Mouse (Mus musculus): ENCODE measurements around the gene Igfals. TPM values are rescaled to one million over a fixed set of nuclear protein-coding genes. Genes with fewer than 3 reads are reported as not detected.

The Igfals gene
- polyA plus RNA-seq (2012; ENCODE audit: insufficient read depth, insufficient read length, missing spikeins), result 2.0 and 2.4 TPM in 2 replicates

- Histone ChIP-seq H3K4me1 (ENCODE audit: control insufficient read depth, insufficient read depth, insufficient read length, low read length) (no peaks in the 10 kb centered on the region), H3K4me3 (ENCODE audit: insufficient read depth, low read depth, low read length) (no peak within 1 kb of the TSS), H3K27ac (replicated peaks; ENCODE audit: low read depth, low read length) (no peak within 1 kb of the TSS)
Measured at GRCm38 (mm10) chr17:24865776-24866175, at the start of gene Igfals. TSS of gene Igfals (plus strand) at chr17:24865997.

DNA sequence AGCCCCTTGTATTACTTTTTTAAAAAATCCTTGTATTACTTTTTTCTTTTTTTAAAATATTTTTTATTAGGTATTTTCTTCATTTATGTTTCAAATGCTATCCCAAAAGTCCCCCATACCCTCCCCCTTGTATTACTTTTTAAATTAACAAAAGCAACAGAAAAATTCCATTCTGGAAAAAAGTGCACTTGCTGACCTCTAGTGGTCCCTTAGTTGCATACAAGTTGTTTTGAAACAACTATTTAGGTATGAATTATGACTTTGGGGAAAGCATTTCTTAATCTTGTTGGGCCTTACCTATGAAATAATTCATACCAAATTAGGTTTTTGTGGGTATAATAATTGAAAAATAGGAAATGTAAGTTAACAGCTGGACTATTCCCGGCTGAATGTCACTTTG is 48.3 kb upstream of the Igfals start:
- Histone ChIP-seq H3K4me1 (ENCODE audit: control insufficient read depth, insufficient read depth, insufficient read length, low read length) (no peaks in the 10 kb centered on the region), H3K4me3 (ENCODE audit: insufficient read depth, low read depth, low read length) (no peak overlapping the region), H3K27ac (replicated peaks; ENCODE audit: low read depth, low read length) (peak overlapping the region; percentile 59; the same call in 1 of the 2 replicates)

- Histone ChIP-seq H3K4me3 (ENCODE audit: insufficient read depth, low read depth, low read length) (no peak overlapping the region), H3K4me1 (ENCODE audit: control insufficient read depth, insufficient read depth, insufficient read length, low read length) (no peaks in the 10 kb centered on the region), H3K27ac (replicated peaks; ENCODE audit: low read depth, low read length) (peak overlapping the region; percentile 68)
Measured at GRCm38 (mm10) chr17:24818172-24818571, 47.6 kb upstream of the Igfals start.

DNA sequence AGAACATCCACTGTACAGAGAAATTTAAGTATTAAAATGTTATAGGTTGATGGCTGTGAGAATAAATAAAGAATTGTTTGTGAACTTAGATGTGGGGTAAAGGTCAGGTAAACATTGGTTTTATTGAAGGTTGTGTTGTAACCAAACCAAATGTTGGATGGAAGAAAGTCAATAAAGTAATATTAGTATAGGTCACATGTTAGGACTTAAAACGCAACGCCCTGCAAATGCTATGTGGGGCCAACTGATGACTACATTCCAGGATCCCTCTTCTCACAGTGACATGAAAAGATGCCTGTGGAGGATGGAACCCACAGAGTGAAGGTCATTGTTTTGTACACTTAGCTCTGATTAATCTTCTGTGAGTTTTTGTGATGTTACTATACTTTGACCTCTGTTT is 46.3 kb upstream of the Igfals start:
- Histone ChIP-seq H3K27ac (replicated peaks; ENCODE audit: low read depth, low read length) (no peak overlapping the region), H3K4me3 (ENCODE audit: insufficient read depth, low read depth, low read length) (no peak overlapping the region), H3K4me1 (ENCODE audit: control insufficient read depth, insufficient read depth, insufficient read length, low read length) (no peaks in the 10 kb centered on the region)

- no peak overlapping the region for H3K4me3 ChIP-seq (ENCODE audit: insufficient read depth, low read depth, low read length)
- 0 out of 2 replicates have a peak overlapping the region, but pooled peaks have one; percentile 23 for H3K27ac ChIP-seq (replicated peaks; ENCODE audit: low read depth, low read length)
- no peaks in the 10 kb centered on the region for H3K4me1 ChIP-seq (ENCODE audit: control insufficient read depth, insufficient read depth, insufficient read length, low read length)
Measured at GRCm38 (mm10) chr17:24821351-24822280, 44.2 kb upstream of the Igfals start.

DNA sequence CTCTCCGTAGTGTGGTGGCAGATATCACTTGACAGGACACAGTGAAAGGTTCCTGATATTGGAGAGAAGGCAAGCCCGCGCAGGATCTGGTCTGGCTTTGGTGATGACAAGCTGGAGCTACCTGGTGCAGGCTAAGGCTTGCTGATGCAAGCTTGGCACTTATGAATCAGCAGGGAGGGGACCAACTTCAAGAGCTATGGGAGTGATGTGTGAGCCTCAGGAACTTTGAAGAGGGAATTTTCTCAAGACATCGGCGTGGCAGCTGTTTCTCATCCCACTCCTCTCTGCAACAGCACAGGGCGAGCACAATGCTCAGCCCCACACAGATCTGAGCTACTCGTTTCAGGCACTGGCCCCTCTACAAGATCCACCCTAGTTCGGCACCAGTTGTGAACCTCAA is 26.0 kb upstream of the Igfals start, which contains the start of gene Hagh:
Hagh (plus strand) TSS at position 302 of the 400 bp plus-strand sequence.
- no peak within 1 kb of the TSS for H3K27ac ChIP-seq (replicated peaks; ENCODE audit: low read depth, low read length)
- H3K4me3 ChIP-seq (ENCODE audit: insufficient read depth, low read depth, low read length), result no peak within 1 kb of the TSS
- H3K4me1 ChIP-seq (ENCODE audit: control insufficient read depth, insufficient read depth, insufficient read length, low read length), result no peaks in the 10 kb centered on the region

DNA sequence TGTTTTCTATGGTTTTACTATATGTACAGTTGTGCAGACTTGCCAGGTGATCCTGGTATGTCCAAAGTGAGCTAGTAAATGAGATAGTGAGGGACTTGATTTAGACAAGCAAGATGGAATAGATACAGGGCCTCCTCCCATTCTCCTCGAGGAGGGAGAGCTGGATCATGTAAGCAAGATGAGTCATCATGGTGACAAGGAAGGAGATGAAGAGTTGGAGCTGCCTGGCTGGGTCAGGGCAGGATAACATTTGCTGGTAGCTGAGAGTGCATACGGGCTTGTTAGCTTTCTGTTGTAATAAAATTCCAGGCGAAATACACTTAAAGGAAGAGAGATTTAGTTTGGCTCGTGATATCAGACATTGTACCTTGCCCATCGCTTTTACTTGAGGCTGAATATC is 25.5 kb upstream of the Igfals start:
- Histone ChIP-seq H3K27ac (replicated peaks; ENCODE audit: low read depth, low read length) (no peak overlapping the region), H3K4me3 (ENCODE audit: insufficient read depth, low read depth, low read length) (no peak overlapping the region), H3K4me1 (ENCODE audit: control insufficient read depth, insufficient read depth, insufficient read length, low read length) (no peaks in the 10 kb centered on the region)

GRCm38 (mm10) chr17:24841133-24841532 is 24.7 kb upstream of the Igfals start:
- H3K4me3 ChIP-seq (ENCODE audit: insufficient read depth, low read depth, low read length), result no peak overlapping the region
- no peak overlapping the region for H3K27ac ChIP-seq (replicated peaks; ENCODE audit: low read depth, low read length)
- no peaks in the 10 kb centered on the region for H3K4me1 ChIP-seq (ENCODE audit: control insufficient read depth, insufficient read depth, insufficient read length, low read length)

- H3K27ac ChIP-seq (replicated peaks; ENCODE audit: low read depth, low read length), result no peak overlapping the region
- H3K4me1 ChIP-seq (ENCODE audit: control insufficient read depth, insufficient read depth, insufficient read length, low read length), result no peaks in the 10 kb centered on the region
- no peak overlapping the region for H3K4me3 ChIP-seq (ENCODE audit: insufficient read depth, low read depth, low read length)
Measured at GRCm38 (mm10) chr17:24842631-24843030, 23.2 kb upstream of the Igfals start.

DNA sequence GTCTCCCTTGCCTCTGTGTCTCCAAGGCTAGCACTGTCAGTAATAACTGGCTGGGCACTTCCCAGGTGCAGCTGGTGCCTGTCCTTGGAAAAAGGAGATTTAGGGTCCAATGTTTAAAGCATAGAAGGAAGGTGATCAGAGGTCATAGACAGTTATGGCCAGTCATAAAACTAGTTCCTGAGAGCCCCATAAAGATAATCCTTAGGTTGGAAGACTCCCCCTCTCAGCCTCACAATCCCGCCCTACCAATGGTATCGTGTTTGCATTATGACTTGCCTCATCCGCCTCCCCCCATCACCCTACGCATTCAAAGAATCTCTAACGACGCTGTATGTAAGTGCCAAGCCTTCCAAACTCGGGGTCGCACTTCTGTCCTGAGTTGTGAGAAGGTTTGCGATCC is 21.3 kb upstream of the Igfals start:
- Histone ChIP-seq H3K4me3 (ENCODE audit: insufficient read depth, low read depth, low read length) (no peak overlapping the region), H3K4me1 (ENCODE audit: control insufficient read depth, insufficient read depth, insufficient read length, low read length) (no peaks in the 10 kb centered on the region), H3K27ac (replicated peaks; ENCODE audit: low read depth, low read length) (no peak overlapping the region)

GRCm38 (mm10) chr17:24847386-24847785 is 18.4 kb upstream of the Igfals start:
- Histone ChIP-seq H3K4me3 (ENCODE audit: insufficient read depth, low read depth, low read length) (no peak overlapping the region), H3K4me1 (ENCODE audit: control insufficient read depth, insufficient read depth, insufficient read length, low read length) (no peaks in the 10 kb centered on the region), H3K27ac (replicated peaks; ENCODE audit: low read depth, low read length) (no peak overlapping the region)

DNA sequence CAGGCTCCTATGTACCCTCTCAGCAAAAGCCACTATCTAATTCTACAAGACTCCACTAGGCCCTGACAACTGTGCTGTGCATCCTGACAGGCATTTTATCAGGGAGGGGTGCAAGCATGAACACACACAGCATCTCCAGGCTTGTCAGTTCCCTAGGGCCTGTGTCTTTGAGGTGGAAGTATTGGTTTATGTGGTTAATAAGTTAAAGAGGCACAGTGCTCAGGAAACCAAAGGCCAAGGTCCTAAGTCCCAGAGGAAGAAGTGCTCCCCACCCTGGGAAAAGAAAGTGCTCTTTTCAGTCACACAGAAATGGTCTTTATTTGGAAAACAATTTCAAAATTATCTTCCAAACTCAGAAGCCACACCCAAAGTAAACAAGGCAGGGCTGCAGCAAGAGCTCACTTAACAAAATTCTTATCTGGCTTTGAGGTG is 17.2 kb upstream of the Igfals start:
- no peaks in the 10 kb centered on the region for H3K4me1 ChIP-seq (ENCODE audit: control insufficient read depth, insufficient read depth, insufficient read length, low read length)
- peak overlapping the region; percentile 56 for H3K27ac ChIP-seq (replicated peaks; ENCODE audit: low read depth, low read length)
- peak overlapping the region; percentile 54 for H3K4me3 ChIP-seq (ENCODE audit: insufficient read depth, low read depth, low read length)

DNA sequence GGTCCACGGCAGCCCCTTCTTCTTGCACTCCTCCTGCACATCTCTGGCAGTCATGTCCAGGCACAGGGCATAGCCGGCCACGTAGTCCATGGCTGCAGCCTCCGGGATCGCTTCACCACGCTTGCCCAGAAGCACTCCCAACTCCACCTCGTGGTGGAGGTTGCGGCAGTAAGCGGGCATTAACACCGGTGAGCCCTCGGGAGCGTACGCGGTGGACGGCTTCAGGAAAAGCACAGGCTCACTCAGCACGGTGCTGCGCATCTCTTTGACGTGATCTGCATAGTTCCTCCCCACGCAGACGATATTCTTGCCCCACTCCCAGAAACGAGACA is 16.1 kb upstream of the Igfals start:
- Histone ChIP-seq H3K27ac (replicated peaks; ENCODE audit: low read depth, low read length) (peak overlapping the region; percentile 96), H3K4me1 (ENCODE audit: control insufficient read depth, insufficient read depth, insufficient read length, low read length) (no peaks in the 10 kb centered on the region), H3K4me3 (ENCODE audit: insufficient read depth, low read depth, low read length) (peak overlapping the region; percentile 83)

GRCm38 (mm10) chr17:24850065-24850772 is 15.6 kb upstream of the Igfals start, which contains the start of gene Fahd1:
TSS of gene Fahd1 (minus strand) at chr17:24850364.
- Histone ChIP-seq H3K27ac (replicated peaks; ENCODE audit: low read depth, low read length) (peak within 1 kb of the TSS; percentile 96), H3K4me3 (ENCODE audit: insufficient read depth, low read depth, low read length) (peak within 1 kb of the TSS; percentile 90), H3K4me1 (ENCODE audit: control insufficient read depth, insufficient read depth, insufficient read length, low read length) (no peaks in the 10 kb centered on the region)

- H3K27ac ChIP-seq (replicated peaks; ENCODE audit: low read depth, low read length), result no peak overlapping the region
- H3K4me3 ChIP-seq (ENCODE audit: insufficient read depth, low read depth, low read length), result peak overlapping the region; percentile 90
- H3K4me1 ChIP-seq (ENCODE audit: control insufficient read depth, insufficient read depth, insufficient read length, low read length), result no peaks in the 10 kb centered on the region
Measured at GRCm38 (mm10) chr17:24850773-24851127, 15.0 kb upstream of the Igfals start.

Measured in brown adipose tissue, adult 24 weeks (tissue).